Mouse (Mus musculus): Measurements from ENCODE around the gene Rhobtb1.

DNA sequence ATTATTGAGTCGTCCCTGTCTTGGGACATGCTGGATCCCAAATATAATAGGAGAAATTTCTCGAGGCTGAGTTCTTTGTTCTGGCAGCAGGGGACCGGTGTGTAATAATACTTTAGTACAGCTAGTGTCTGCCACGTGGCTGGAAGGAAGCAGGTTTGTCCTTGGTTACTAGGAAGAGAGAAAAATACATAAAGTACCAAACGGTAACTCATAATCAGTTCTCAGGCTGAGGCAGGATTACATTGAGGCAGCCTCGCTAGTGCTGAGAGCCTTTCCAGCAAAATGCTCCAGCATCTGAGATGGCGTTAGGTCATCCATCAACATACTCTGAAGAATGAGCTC lies 183.9 kb downstream of the Rhobtb1 start:
- no peak for TF ChIP-seq POLR2A (IDR thresholded peaks at IDR 0.05; ENCODE audit: control insufficient read depth, low read depth, low read length)
- TF ChIP-seq CTCF (IDR thresholded peaks at IDR 0.05; ENCODE audit: control insufficient read depth, insufficient read depth, insufficient replicate concordance, low read depth, low read length) = no peak

Measured in testis, adult 2 months (tissue).